Mouse (Mus musculus) intestine, embryonic 14.5 days (tissue): ENCODE data around the gene Crocc2. TPM values are rescaled to one million over a fixed set of nuclear protein-coding genes. Genes with fewer than 3 reads are reported as not detected.

Experiments
- microRNA-seq: library from miRNA; unstranded; fragments of <30 nt; microRNA quantifications from one replicate; pipeline ENCODE4, GENCODE M21; 2016
- polyA plus RNA-seq: library from polyadenylated mRNA; unstranded; fragments of >200 nt; fragmentation: Nextera tagmentation; extraction: Ambion mirVana; gene quantifications from 2 replicates; pipeline ENCODE4 v1.2.1, GENCODE M21; 2014

The Crocc2 gene
- polyA plus RNA-seq, 1 experiment from 2014 or later, result 0.04 TPM

Small RNA genes within 50 kb of the gene (microRNA-seq; reads per million reads assigned to microRNA genes)
- gene Mir6901, result 0.42 reads per million

Other genes starting within 250 kb of the Crocc2 start
- 25.6 and 26.5 TPM in 2 replicates for gene Capn10, start 234.3 kb upstream of the Crocc2 start, polyA plus RNA-seq
- 5.7 and 7.0 TPM in 2 replicates for gene Gpr35, start 217.9 kb upstream of the Crocc2 start, polyA plus RNA-seq
- 0.16 TPM in 1 of 2 replicates, not detected in the other for gene Aqp12, start 162.4 kb upstream of the Crocc2 start, polyA plus RNA-seq
- gene Kif1a, start 66.8 kb upstream of the Crocc2 start, polyA plus RNA-seq, result 15.8 and 16.7 TPM in 2 replicates
- gene Agxt, start 33.5 kb upstream of the Crocc2 start, polyA plus RNA-seq, result not detected in 2 replicates
- gene 2310007B03Rik, start 7.8 kb upstream of the Crocc2 start, polyA plus RNA-seq, result 3.2 and 3.9 TPM in 2 replicates
- 4.9 and 5.3 TPM in 2 replicates for gene Sned1, start 67.1 kb downstream of the Crocc2 start, polyA plus RNA-seq
- gene Mterf4, start 137.2 kb downstream of the Crocc2 start, polyA plus RNA-seq, result 25.4 and 32.6 TPM in 2 replicates
- gene Ppp1r7, start 174.1 kb downstream of the Crocc2 start, polyA plus RNA-seq, result 57.8 and 67.2 TPM in 2 replicates
- gene Pask, start 174.8 kb downstream of the Crocc2 start, polyA plus RNA-seq, result 13.2 and 15.4 TPM in 2 replicates
- gene Ano7, start 205.2 kb downstream of the Crocc2 start, polyA plus RNA-seq, result 0.87 and 0.92 TPM in 2 replicates